Comparison of ENCODE assay signal across 8 mouse cellular contexts in the genomic region with DNA sequence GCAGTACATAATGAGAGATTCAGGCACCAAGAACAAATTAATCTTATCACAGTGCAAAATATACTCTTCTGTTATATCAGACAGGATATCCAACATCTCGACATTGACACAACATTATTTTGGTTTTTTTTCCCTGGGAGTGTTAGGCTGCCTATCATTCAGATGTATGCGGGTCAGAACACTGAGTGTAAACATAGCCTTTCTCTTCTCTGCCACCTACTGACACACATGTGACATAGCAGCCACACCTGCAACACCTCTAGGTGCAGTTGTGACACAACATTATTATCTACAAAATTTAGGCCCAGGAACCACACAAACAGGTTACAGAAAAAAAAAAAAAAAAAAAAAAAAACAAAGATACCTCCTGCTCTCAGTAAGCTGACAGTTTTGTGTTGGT.
DNase-seq lines count a peak whose midpoint lies in the region; ATAC-seq lines count a peak whose summit lies in the region.
"Had no signal": no experiment of that assay in that cellular context is flagged by ENCODE, and none has a peak within 500 bp of the region (broad histone marks: within the 10 kb centered on the region; RNA-seq: fewer than 3 reads in every experiment).

No protein-coding gene starts in this region.

- no peak overlapping the region for H3K9ac ChIP-seq in kidney, embryonic 15.5 days

- H3K4me1 ChIP-seq in kidney, embryonic 15.5 days, result peaks cover 9% of the 10 kb centered on the region; the same call in 1 of the 2 replicates

- 48% methylated on average over 2 of the region's 2 CpGs for WGBS in kidney, embryonic 15.5 days

- no peak for ATAC-seq in kidney, embryonic 15.5 days (replicated peaks; ENCODE audit: low FRiP score)

- DNase-seq in kidney, postnatal 36 days, result peak; percentile 17 to 32
- peak; percentile 32 for DNase-seq in ES-CJ7 (ENCODE audit: low read depth, low spot score)
- DNase-seq in adipocyte (ENCODE audit: low spot score), result peak; percentile 12
- peak; percentile 34 for DNase-seq in lung, postnatal 36 days
- DNase-seq in frontal cortex, adult 2 months (ENCODE audit: extremely low spot score in 1 of 2, low spot score in 1 of 2), result no peak
- DNase-seq in layer of hippocampus, adult 9-10 months (ENCODE audit: low spot score), result no peak

- no peaks in the 10 kb centered on the region for H3K27me3 ChIP-seq in kidney, embryonic 15.5 days

- H3K36me3 ChIP-seq in kidney, embryonic 15.5 days, result no peaks in the 10 kb centered on the region

- no peak overlapping the region for H3K4me3 ChIP-seq in kidney, embryonic 15.5 days (replicated peaks)
- H3K4me3 ChIP-seq: myocyte had no signal

- no peaks in the 10 kb centered on the region for H3K9me3 ChIP-seq in kidney, embryonic 15.5 days (replicated peaks)

- H3K4me2 ChIP-seq in kidney, embryonic 15.5 days, result no peak overlapping the region

- no peak overlapping the region for H3K27ac ChIP-seq in kidney, embryonic 15.5 days

Comparison
In these comparisons a context has a peak if more than half of its experiments do, and no peak if none do; other contexts are left out.
1. DNase-seq: peak in kidney, postnatal 36 days (2 of 2), ES-CJ7 (single experiment), adipocyte (single experiment) and lung, postnatal 36 days (single experiment); none in frontal cortex, adult 2 months (0 of 2) and layer of hippocampus, adult 9-10 months (single experiment).